Mouse (Mus musculus): ENCODE data around the gene Dnajc13. TPM values are rescaled to one million over a fixed set of nuclear protein-coding genes. Genes with fewer than 3 reads are reported as not detected.

Dnajc13 gene
- polyA plus RNA-seq, 1 experiment from 2014 or later, result 23.1 TPM

- Histone ChIP-seq H3K27ac (ENCODE audit: poor library complexity, severe bottlenecking) (peak overlapping the region; percentile 57), H3K4me2 (no peak overlapping the region), H3K36me3 (peaks cover 46% of the 10 kb centered on the region), H3K9ac (no peak overlapping the region), H3K4me1 (replicated peaks) (peaks cover 31% of the 10 kb centered on the region), H3K27me3 (replicated peaks) (no peaks in the 10 kb centered on the region), H3K9me3 (replicated peaks) (0 out of 2 replicates have a peak, but pooled peaks cover 2% of the 10 kb centered on the region), H3K4me3 (no peak overlapping the region)
- WGBS, result 36% methylated on average over 5 of the region's 5 CpGs
- ATAC-seq (ENCODE audit: insufficient number of reproducible peaks, low FRiP score), result no peak
These were observed 27.0 kb downstream of the Dnajc13 start for GRCm38 (mm10) chr9:104235751-104236150.

GRCm38 (mm10) chr9:104233815-104234214 is 28.9 kb downstream of the Dnajc13 start:
- Histone ChIP-seq H3K4me1 (replicated peaks) (peaks cover 31% of the 10 kb centered on the region), H3K4me2 (no peak overlapping the region), H3K36me3 (peaks cover 58% of the 10 kb centered on the region), H3K4me3 (no peak overlapping the region), H3K9me3 (replicated peaks) (no peaks in the 10 kb centered on the region), H3K27me3 (replicated peaks) (no peaks in the 10 kb centered on the region), H3K9ac (no peak overlapping the region), H3K27ac (ENCODE audit: poor library complexity, severe bottlenecking) (no peak overlapping the region)
- WGBS, result 84% methylated on average over 1 of the region's 1 CpGs
- ATAC-seq (ENCODE audit: insufficient number of reproducible peaks, low FRiP score), result no peak

GRCm38 (mm10) chr9:104233060-104233459 is 29.7 kb downstream of the Dnajc13 start:
- H3K4me2 ChIP-seq, result no peak overlapping the region
- H3K36me3 ChIP-seq, result peaks cover 66% of the 10 kb centered on the region
- WGBS, result 78% methylated on average over 5 of the region's 5 CpGs
- H3K4me3 ChIP-seq, result no peak overlapping the region
- no peak overlapping the region for H3K27ac ChIP-seq (ENCODE audit: poor library complexity, severe bottlenecking)
- peaks cover 31% of the 10 kb centered on the region for H3K4me1 ChIP-seq (replicated peaks)
- no peaks in the 10 kb centered on the region for H3K9me3 ChIP-seq (replicated peaks)
- no peak for ATAC-seq (ENCODE audit: insufficient number of reproducible peaks, low FRiP score)
- H3K9ac ChIP-seq, result no peak overlapping the region
- H3K27me3 ChIP-seq (replicated peaks), result no peaks in the 10 kb centered on the region

GRCm38 (mm10) chr9:104232004-104232403 is 30.7 kb downstream of the Dnajc13 start:
- Histone ChIP-seq H3K9ac (no peak overlapping the region), H3K4me2 (no peak overlapping the region), H3K4me1 (replicated peaks) (peaks cover 31% of the 10 kb centered on the region), H3K27ac (ENCODE audit: poor library complexity, severe bottlenecking) (no peak overlapping the region), H3K27me3 (replicated peaks) (no peaks in the 10 kb centered on the region), H3K9me3 (replicated peaks) (no peaks in the 10 kb centered on the region), H3K4me3 (no peak overlapping the region), H3K36me3 (peaks cover 59% of the 10 kb centered on the region)
- no peak for ATAC-seq (ENCODE audit: insufficient number of reproducible peaks, low FRiP score)
- 85% methylated on average over 3 of the region's 3 CpGs for WGBS

GRCm38 (mm10) chr9:104211402-104211801 is 51.3 kb downstream of the Dnajc13 start:
- no peak overlapping the region for H3K27ac ChIP-seq (ENCODE audit: poor library complexity, severe bottlenecking)
- peaks cover 63% of the 10 kb centered on the region for H3K36me3 ChIP-seq
- WGBS, result 82% methylated on average over 3 of the region's 3 CpGs
- no peaks in the 10 kb centered on the region for H3K9me3 ChIP-seq (replicated peaks)
- H3K4me2 ChIP-seq, result no peak overlapping the region
- no peaks in the 10 kb centered on the region for H3K4me1 ChIP-seq (replicated peaks)
- H3K9ac ChIP-seq, result no peak overlapping the region
- no peaks in the 10 kb centered on the region for H3K27me3 ChIP-seq (replicated peaks)
- H3K4me3 ChIP-seq, result no peak overlapping the region
- ATAC-seq (ENCODE audit: insufficient number of reproducible peaks, low FRiP score), result no peak

GRCm38 (mm10) chr9:104203851-104204250 is 58.9 kb downstream of the Dnajc13 start:
- no peak overlapping the region for H3K4me2 ChIP-seq
- peaks cover 75% of the 10 kb centered on the region for H3K36me3 ChIP-seq
- 90% methylated on average over 3 of the region's 3 CpGs for whole genome bisulfite sequencing
- ATAC-seq (ENCODE audit: insufficient number of reproducible peaks, low FRiP score), result no peak; the same call in 1 of the 2 replicates
- no peaks in the 10 kb centered on the region for H3K27me3 ChIP-seq (replicated peaks)
- no peak overlapping the region for H3K9ac ChIP-seq
- H3K27ac ChIP-seq (ENCODE audit: poor library complexity, severe bottlenecking), result no peak overlapping the region
- no peaks in the 10 kb centered on the region for H3K9me3 ChIP-seq (replicated peaks)
- no peaks in the 10 kb centered on the region for H3K4me1 ChIP-seq (replicated peaks)
- H3K4me3 ChIP-seq, result no peak overlapping the region

- no peak overlapping the region for H3K9ac ChIP-seq
- no peak for ATAC-seq (ENCODE audit: insufficient number of reproducible peaks, low FRiP score)
- peaks cover 58% of the 10 kb centered on the region for H3K36me3 ChIP-seq
- no peaks in the 10 kb centered on the region for H3K9me3 ChIP-seq (replicated peaks)
- no peak overlapping the region for H3K4me2 ChIP-seq
- no peaks in the 10 kb centered on the region for H3K27me3 ChIP-seq (replicated peaks)
- peaks cover 16% of the 10 kb centered on the region for H3K4me1 ChIP-seq (replicated peaks)
- H3K4me3 ChIP-seq, result no peak overlapping the region
- H3K27ac ChIP-seq (ENCODE audit: poor library complexity, severe bottlenecking), result no peak overlapping the region
- 49% methylated on average over 2 of the region's 2 CpGs for WGBS
These were observed 68.2 kb downstream of the Dnajc13 start for GRCm38 (mm10) chr9:104194528-104194927.

- H3K4me1 ChIP-seq (replicated peaks), result peaks cover 19% of the 10 kb centered on the region
- peaks cover 59% of the 10 kb centered on the region for H3K36me3 ChIP-seq
- peak overlapping the region; percentile 63 for H3K27ac ChIP-seq (ENCODE audit: poor library complexity, severe bottlenecking)
- no peak overlapping the region for H3K4me2 ChIP-seq
- ATAC-seq (ENCODE audit: insufficient number of reproducible peaks, low FRiP score), result no peak
- H3K9ac ChIP-seq, result no peak overlapping the region
- WGBS, result 71% methylated on average over 2 of the region's 2 CpGs
- H3K9me3 ChIP-seq (replicated peaks), result no peaks in the 10 kb centered on the region
- H3K4me3 ChIP-seq, result no peak overlapping the region
- H3K27me3 ChIP-seq (replicated peaks), result no peaks in the 10 kb centered on the region
These were observed 68.8 kb downstream of the Dnajc13 start for GRCm38 (mm10) chr9:104193900-104194299.

GRCm38 (mm10) chr9:104193327-104193726 is 69.4 kb downstream of the Dnajc13 start:
- peaks cover 25% of the 10 kb centered on the region for H3K4me1 ChIP-seq (replicated peaks)
- H3K27ac ChIP-seq (ENCODE audit: poor library complexity, severe bottlenecking), result peak overlapping the region; percentile 63
- peaks cover 61% of the 10 kb centered on the region for H3K36me3 ChIP-seq
- H3K27me3 ChIP-seq (replicated peaks), result no peaks in the 10 kb centered on the region
- ATAC-seq (ENCODE audit: insufficient number of reproducible peaks, low FRiP score), result no peak
- H3K9me3 ChIP-seq (replicated peaks), result no peaks in the 10 kb centered on the region
- H3K4me3 ChIP-seq, result no peak overlapping the region
- 42% methylated on average over 1 of the region's 1 CpGs for WGBS
- H3K4me2 ChIP-seq, result no peak overlapping the region
- no peak overlapping the region for H3K9ac ChIP-seq

GRCm38 (mm10) chr9:104192513-104192912 is 70.2 kb downstream of the Dnajc13 start:
- Histone ChIP-seq H3K9me3 (replicated peaks) (no peaks in the 10 kb centered on the region), H3K36me3 (peaks cover 59% of the 10 kb centered on the region), H3K4me1 (replicated peaks) (peaks cover 27% of the 10 kb centered on the region), H3K27me3 (replicated peaks) (no peaks in the 10 kb centered on the region), H3K4me3 (no peak overlapping the region), H3K27ac (ENCODE audit: poor library complexity, severe bottlenecking) (peak overlapping the region; percentile 20; the same call in 1 of the 2 replicates), H3K4me2 (no peak overlapping the region), H3K9ac (no peak overlapping the region)
- ATAC-seq (ENCODE audit: insufficient number of reproducible peaks, low FRiP score), result no peak
- 82% methylated on average over 6 of the region's 6 CpGs for WGBS

GRCm38 (mm10) chr9:104189657-104190056 is 73.1 kb downstream of the Dnajc13 start:
- Histone ChIP-seq H3K9ac (no peak overlapping the region), H3K4me2 (no peak overlapping the region), H3K27ac (ENCODE audit: poor library complexity, severe bottlenecking) (no peak overlapping the region), H3K9me3 (replicated peaks) (no peaks in the 10 kb centered on the region), H3K4me1 (replicated peaks) (peaks cover 26% of the 10 kb centered on the region), H3K36me3 (peaks cover 55% of the 10 kb centered on the region), H3K27me3 (replicated peaks) (no peaks in the 10 kb centered on the region), H3K4me3 (no peak overlapping the region)
- 92% methylated on average over 5 of the region's 5 CpGs for WGBS
- no peak for ATAC-seq (ENCODE audit: insufficient number of reproducible peaks, low FRiP score)

- Histone ChIP-seq H3K27me3 (replicated peaks) (no peaks in the 10 kb centered on the region), H3K27ac (ENCODE audit: poor library complexity, severe bottlenecking) (no peak overlapping the region)
- WGBS, result 81% methylated on average over 1 of the region's 1 CpGs
These were observed 74.0 kb downstream of the Dnajc13 start for GRCm38 (mm10) chr9:104188704-104189103.

More at GRCm38 (mm10) chr9:104188704-104189103, 74.0 kb downstream of the Dnajc13 start:
- no peak overlapping the region for H3K4me3 ChIP-seq
- peaks cover 57% of the 10 kb centered on the region for H3K36me3 ChIP-seq
- H3K9me3 ChIP-seq (replicated peaks), result no peaks in the 10 kb centered on the region
- ATAC-seq (ENCODE audit: insufficient number of reproducible peaks, low FRiP score), result no peak
- no peak overlapping the region for H3K4me2 ChIP-seq
- H3K4me1 ChIP-seq (replicated peaks), result peaks cover 21% of the 10 kb centered on the region
- no peak overlapping the region for H3K9ac ChIP-seq
